Mouse (Mus musculus): ENCODE measurements at regions not wholly inside any gene's neighbourhood (a gene's known extent, or its start where the extent isn't known, plus 50 kb on each side); places are given as distances from the start of the nearest gene placed in this dataset.

GRCm38 (mm10) chr13:102526621-102527140 is 166.7 kb upstream of the Cd180 start:
- 84% methylated on average over 11 of the region's 11 CpGs for WGBS
- no peak overlapping the region for H3K4me3 ChIP-seq (replicated peaks; ENCODE audit: low read length)
- no peaks in the 10 kb centered on the region for H3K4me1 ChIP-seq (replicated peaks; ENCODE audit: control insufficient read depth, insufficient read depth, low read length)
- no peak overlapping the region for H3K9ac ChIP-seq
- DNase-seq (ENCODE audit: low spot score) (no peak), ATAC-seq (ENCODE audit: low FRiP score) (no peak)
- H3K27ac ChIP-seq: no peak overlapping the region
- H3K27me3 ChIP-seq (ENCODE audit: control insufficient read depth, insufficient read depth, low read length): no peaks in the 10 kb centered on the region
- no peaks in the 10 kb centered on the region for H3K36me3 ChIP-seq (replicated peaks; ENCODE audit: control insufficient read depth, insufficient read depth)
- H3K4me2 ChIP-seq (replicated peaks): no peak overlapping the region
- H3K9me3 ChIP-seq (ENCODE audit: control insufficient read depth, low read length): no peaks in the 10 kb centered on the region

GRCm38 (mm10) chr13:102533784-102534183 is 159.6 kb upstream of the Cd180 start:
- no peaks in the 10 kb centered on the region for H3K9me3 ChIP-seq (ENCODE audit: control insufficient read depth, low read length)
- 13% methylated on average over 4 of the region's 4 CpGs for WGBS
- peak; percentile 70; the same call in 1 of the 2 replicates for ATAC-seq (ENCODE audit: low FRiP score)
- no peak overlapping the region for H3K9ac ChIP-seq
- DNase-seq (ENCODE audit: low spot score): peak; percentile 60
- no peaks in the 10 kb centered on the region for H3K36me3 ChIP-seq (replicated peaks; ENCODE audit: control insufficient read depth, insufficient read depth)
- H3K4me3 ChIP-seq (replicated peaks; ENCODE audit: low read length): no peak overlapping the region
- no peaks in the 10 kb centered on the region for H3K27me3 ChIP-seq (ENCODE audit: control insufficient read depth, insufficient read depth, low read length)
- H3K4me2 ChIP-seq (replicated peaks): no peak overlapping the region
- no peak overlapping the region for H3K27ac ChIP-seq
- peaks cover 20% of the 10 kb centered on the region for H3K4me1 ChIP-seq (replicated peaks; ENCODE audit: control insufficient read depth, insufficient read depth, low read length)

GRCm38 (mm10) chr13:102537424-102538242 is 155.7 kb upstream of the Cd180 start:
- no peak for DNase-seq (ENCODE audit: low spot score)
- Histone ChIP-seq H3K9me3 (ENCODE audit: control insufficient read depth, low read length) (no peaks in the 10 kb centered on the region), H3K4me1 (replicated peaks; ENCODE audit: control insufficient read depth, insufficient read depth, low read length) (peaks cover 20% of the 10 kb centered on the region), H3K9ac (peak overlapping the region; percentile 26; the same call in 1 of the 2 replicates), H3K4me3 (replicated peaks; ENCODE audit: low read length) (no peak overlapping the region), H3K36me3 (replicated peaks; ENCODE audit: control insufficient read depth, insufficient read depth) (no peaks in the 10 kb centered on the region), H3K27me3 (ENCODE audit: control insufficient read depth, insufficient read depth, low read length) (no peaks in the 10 kb centered on the region), H3K4me2 (replicated peaks) (peak overlapping the region; percentile 50), H3K27ac (no peak overlapping the region)
- WGBS: 43% methylated on average over 19 of the region's 19 CpGs
- no peak; the same call in 1 of the 2 replicates for ATAC-seq (ENCODE audit: low FRiP score)

- H3K27ac ChIP-seq: no peak overlapping the region
- 85% methylated on average over 4 of the region's 4 CpGs for WGBS
- H3K4me3 ChIP-seq (replicated peaks; ENCODE audit: low read length): no peak overlapping the region
- H3K4me1 ChIP-seq (replicated peaks; ENCODE audit: control insufficient read depth, insufficient read depth, low read length): peaks cover 23% of the 10 kb centered on the region
- H3K36me3 ChIP-seq (replicated peaks; ENCODE audit: control insufficient read depth, insufficient read depth): no peaks in the 10 kb centered on the region
- no peaks in the 10 kb centered on the region for H3K27me3 ChIP-seq (ENCODE audit: control insufficient read depth, insufficient read depth, low read length)
- DNase-seq (ENCODE audit: low spot score) (no peak), ATAC-seq (ENCODE audit: low FRiP score) (no peak)
- no peak overlapping the region for H3K4me2 ChIP-seq (replicated peaks)
- H3K9me3 ChIP-seq (ENCODE audit: control insufficient read depth, low read length): no peaks in the 10 kb centered on the region
- H3K9ac ChIP-seq: no peak overlapping the region
Measured at GRCm38 (mm10) chr13:102540436-102540835, 152.9 kb upstream of the Cd180 start.

GRCm38 (mm10) chr13:102544359-102545165 is 148.8 kb upstream of the Cd180 start:
- Histone ChIP-seq H3K27me3 (ENCODE audit: control insufficient read depth, insufficient read depth, low read length) (no peaks in the 10 kb centered on the region), H3K36me3 (replicated peaks; ENCODE audit: control insufficient read depth, insufficient read depth) (no peaks in the 10 kb centered on the region), H3K4me3 (replicated peaks; ENCODE audit: low read length) (no peak overlapping the region), H3K9me3 (ENCODE audit: control insufficient read depth, low read length) (no peaks in the 10 kb centered on the region), H3K4me1 (replicated peaks; ENCODE audit: control insufficient read depth, insufficient read depth, low read length) (peaks cover 13% of the 10 kb centered on the region; the same call in 1 of the 2 replicates), H3K9ac (no peak overlapping the region), H3K27ac (no peak overlapping the region), H3K4me2 (replicated peaks) (no peak overlapping the region)
- no peak for DNase-seq (ENCODE audit: low spot score)
- WGBS: 25% methylated on average over 5 of the region's 5 CpGs
- peak; percentile 70; the same call in 1 of the 2 replicates for ATAC-seq (ENCODE audit: low FRiP score)

- H3K36me3 ChIP-seq (replicated peaks; ENCODE audit: control insufficient read depth, insufficient read depth): no peaks in the 10 kb centered on the region
- H3K4me1 ChIP-seq (replicated peaks; ENCODE audit: control insufficient read depth, insufficient read depth, low read length): peaks cover 13% of the 10 kb centered on the region; the same call in 1 of the 2 replicates
- 54% methylated on average over 17 of the region's 17 CpGs for WGBS
- no peak overlapping the region for H3K4me2 ChIP-seq (replicated peaks)
- DNase-seq (ENCODE audit: low spot score): no peak
- no peaks in the 10 kb centered on the region for H3K9me3 ChIP-seq (ENCODE audit: control insufficient read depth, low read length)
- no peak overlapping the region for H3K4me3 ChIP-seq (replicated peaks; ENCODE audit: low read length)
- no peak for ATAC-seq (ENCODE audit: low FRiP score)
- H3K27ac ChIP-seq: no peak overlapping the region
- no peaks in the 10 kb centered on the region for H3K27me3 ChIP-seq (ENCODE audit: control insufficient read depth, insufficient read depth, low read length)
- no peak overlapping the region for H3K9ac ChIP-seq
Measured at GRCm38 (mm10) chr13:102545845-102546615, 147.3 kb upstream of the Cd180 start.

GRCm38 (mm10) chr13:102548252-102548651 is 145.1 kb upstream of the Cd180 start:
- Histone ChIP-seq H3K4me3 (replicated peaks; ENCODE audit: low read length) (no peak overlapping the region), H3K4me2 (replicated peaks) (no peak overlapping the region), H3K27ac (no peak overlapping the region), H3K4me1 (replicated peaks; ENCODE audit: control insufficient read depth, insufficient read depth, low read length) (peaks cover 13% of the 10 kb centered on the region; the same call in 1 of the 2 replicates), H3K36me3 (replicated peaks; ENCODE audit: control insufficient read depth, insufficient read depth) (no peaks in the 10 kb centered on the region), H3K9ac (no peak overlapping the region), H3K9me3 (ENCODE audit: control insufficient read depth, low read length) (no peaks in the 10 kb centered on the region), H3K27me3 (ENCODE audit: control insufficient read depth, insufficient read depth, low read length) (no peaks in the 10 kb centered on the region)
- DNase-seq (ENCODE audit: low spot score) (no peak), ATAC-seq (ENCODE audit: low FRiP score) (no peak)
- WGBS: 27% methylated on average over 6 of the region's 6 CpGs

- H3K36me3 ChIP-seq (replicated peaks; ENCODE audit: control insufficient read depth, insufficient read depth): no peaks in the 10 kb centered on the region
- H3K4me3 ChIP-seq (replicated peaks; ENCODE audit: low read length): no peak overlapping the region
- no peak overlapping the region for H3K27ac ChIP-seq
- DNase-seq (ENCODE audit: low spot score) (no peak), ATAC-seq (ENCODE audit: low FRiP score) (peak; percentile 62; the same call in 1 of the 2 replicates)
- 0 out of 2 replicates have a peak, but pooled peaks cover 3% of the 10 kb centered on the region for H3K4me1 ChIP-seq (replicated peaks; ENCODE audit: control insufficient read depth, insufficient read depth, low read length)
- no peak overlapping the region for H3K9ac ChIP-seq
- H3K9me3 ChIP-seq (ENCODE audit: control insufficient read depth, low read length): no peaks in the 10 kb centered on the region
- H3K27me3 ChIP-seq (ENCODE audit: control insufficient read depth, insufficient read depth, low read length): no peaks in the 10 kb centered on the region
- 49% methylated on average over 3 of the region's 3 CpGs for WGBS
- no peak overlapping the region for H3K4me2 ChIP-seq (replicated peaks)
Measured at GRCm38 (mm10) chr13:102566846-102567572, 126.3 kb upstream of the Cd180 start.

Data from hindbrain, embryonic 14.5 days (tissue).